Mouse (Mus musculus) Patski (cell line): Measurements from ENCODE around the gene Pigg. TPM values are rescaled to one million over a fixed set of nuclear protein-coding genes. Genes with fewer than 3 reads are reported as not detected.

Experiments
- ATAC-seq: fragments of 100-300 bp; one replicate; pipeline ENCODE4 v1.8.0; 2021
- CTCF ChIA-PET: fragments of 350-600 bp; sonication (Branson Sonifier 250); formaldehyde crosslinking; loops from one replicate; lab custom pipeline; 2022; ENCODE audit warnings: inconsistent platforms; lab: Charles Lee
- POLR2A ChIA-PET: fragments of 350-600 bp; sonication (Branson Sonifier 250); formaldehyde crosslinking; loops from one replicate; lab custom pipeline; 2022; ENCODE audit warnings: antibody characterized with exemption, inconsistent platforms; lab: Charles Lee
- DNase-seq: peaks from one replicate; pipeline ENCODE4 v3.0.0-alpha.2; 2011; ENCODE audit warnings: low read depth, low spot score
- H3K27me3 ChIP-seq: fragments of 371-371 bp; one replicate; pipeline ENCODE4 v1.5.1; 2021
- CTCF ChIP-seq: fragments of 100-300 bp; IDR thresholded peaks from one replicate; pipeline ENCODE4 v1.5.1; 2021
- in situ Hi-C: fragments of 300-500 bp; cut with MboI; formaldehyde crosslinking; loops from 3 replicates; pipeline ENCODE4 v1.11.1; 2018; ENCODE audit warnings: low pct_unique_long_range_greater_than_20kb, mixed read lengths
- polyA plus RNA-seq: library from polyadenylated mRNA; unstranded; gene quantifications from one replicate; pipeline ENCODE4 v1.2.3, GENCODE M21; 2021

The Pigg gene
- polyA plus RNA-seq, 1 experiment from 2014 or later: 17.0 TPM

DNA sequence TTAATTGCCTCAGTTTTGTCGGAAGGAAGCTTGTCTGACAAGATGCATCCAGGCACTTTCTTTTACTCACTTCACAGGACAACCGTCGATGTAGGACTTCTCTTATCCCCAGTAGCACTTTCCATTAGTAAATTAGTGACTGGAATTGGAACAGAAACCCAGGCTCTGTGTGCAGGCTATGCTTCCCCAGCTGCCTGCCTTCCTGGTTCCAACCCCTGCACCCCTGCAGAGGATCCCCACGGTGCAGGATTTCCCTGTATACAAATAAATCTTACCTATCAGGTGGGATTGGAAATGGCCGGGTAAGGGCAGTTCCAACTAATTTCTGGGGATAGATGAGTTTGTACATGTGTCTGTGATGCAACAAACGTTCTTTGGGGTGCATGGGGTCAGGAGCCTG, 57.6 kb downstream of the Pigg start:
- in situ Hi-C loops: no loop called here
- H3K27me3 ChIP-seq: peaks cover 7% of the 10 kb centered on the region

DNA sequence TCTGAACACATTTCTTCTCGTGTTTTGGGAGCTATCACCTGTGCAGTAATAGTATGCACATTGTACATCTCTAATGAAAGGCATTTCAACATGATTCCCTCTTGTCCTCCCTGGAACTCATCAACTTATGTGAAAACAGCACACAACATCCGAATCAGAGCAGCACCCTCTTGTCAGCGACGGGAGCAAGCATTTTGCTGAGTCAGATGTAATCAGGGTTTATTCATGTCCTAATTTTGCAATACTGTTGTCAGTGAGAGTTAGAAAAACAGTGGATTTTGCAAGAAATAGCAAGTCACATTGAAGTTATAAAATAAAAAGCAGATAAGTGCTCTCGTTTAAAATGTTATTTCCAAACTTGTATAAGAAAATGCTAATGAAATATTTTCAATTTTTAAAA, 61.7 kb downstream of the Pigg start:
- in situ Hi-C loops: no loop called here
- POLR2A ChIA-PET: interaction anchor here (0.8 kb wide), 1 partner anchor 11 kb away, joined by 8 read pairs; no protein-coding TSS in a partner anchor

More for the DNA sequence above, 57.6 kb downstream of the Pigg start:
- no peak for TF ChIP-seq CTCF
- DNase-seq (no peak), ATAC-seq (no peak)
- CTCF ChIA-PET: interaction anchor here (1.1 to 3.1 kb wide), 3 partner anchors 7 to 11 kb away, joined by 3 to 8 read pairs (median 3); no protein-coding TSS in a partner anchor
- POLR2A ChIA-PET: interaction anchor here (0.5 to 1.3 kb wide), 2 partner anchors 12 to 104 kb away, joined by 5 to 6 read pairs; no protein-coding TSS in a partner anchor

GRCm38 (mm10) chr5:108376059-108376458, 63.6 kb downstream of the Pigg start:
- ChIA-PET CTCF (interaction anchor here (1.2 to 1.5 kb wide), 3 partner anchors 9 to 39 kb away, joined by 3 to 4 read pairs (median 4); no protein-coding TSS in a partner anchor), POLR2A (interaction anchor here (1.1 kb wide), 1 partner anchor 206 kb away, joined by 3 read pairs; no protein-coding TSS in a partner anchor)
- TF ChIP-seq CTCF: no peak
- ATAC-seq: no peak
- in situ Hi-C loops: no loop called here
- no peaks in the 10 kb centered on the region for H3K27me3 ChIP-seq
- DNase-seq: no peak

More for the DNA sequence above, 61.7 kb downstream of the Pigg start:
- ATAC-seq: no peak
- CTCF ChIA-PET: interaction anchor here (1.4 kb wide), 2 partner anchors 10 kb away, joined by 4 read pairs; no protein-coding TSS in a partner anchor
- DNase-seq: no peak
- no peak for TF ChIP-seq CTCF
- peaks cover under 1% of the 10 kb centered on the region for H3K27me3 ChIP-seq

DNA sequence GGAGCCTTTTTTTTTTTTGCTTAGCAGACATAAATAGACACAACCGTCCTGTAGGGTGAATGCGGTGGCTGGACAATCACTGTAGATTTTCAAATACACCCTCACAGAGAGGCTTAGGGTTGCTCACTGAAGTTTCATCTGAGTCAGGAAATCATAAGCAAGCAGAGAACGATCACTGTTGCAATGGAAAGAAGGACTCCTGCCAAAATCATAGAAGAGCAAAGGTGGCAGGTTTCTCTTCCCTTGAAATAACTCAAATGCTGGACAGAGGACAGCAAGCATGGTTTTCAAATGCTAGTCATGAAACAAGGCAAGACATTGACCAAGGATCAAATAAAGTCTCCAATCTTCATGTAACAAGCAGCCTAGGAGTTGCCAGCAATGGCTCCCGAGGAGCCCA, 65.9 kb downstream of the Pigg start:
- no peaks in the 10 kb centered on the region for H3K27me3 ChIP-seq
- in situ Hi-C loops: no loop called here
- DNase-seq (no peak), ATAC-seq (no peak)
- TF ChIP-seq CTCF: no peak
- ChIA-PET CTCF (no interaction called here), POLR2A (interaction anchor here (1.2 kb wide), 1 partner anchor 20 kb away, joined by 3 read pairs; no protein-coding TSS in a partner anchor)

DNA sequence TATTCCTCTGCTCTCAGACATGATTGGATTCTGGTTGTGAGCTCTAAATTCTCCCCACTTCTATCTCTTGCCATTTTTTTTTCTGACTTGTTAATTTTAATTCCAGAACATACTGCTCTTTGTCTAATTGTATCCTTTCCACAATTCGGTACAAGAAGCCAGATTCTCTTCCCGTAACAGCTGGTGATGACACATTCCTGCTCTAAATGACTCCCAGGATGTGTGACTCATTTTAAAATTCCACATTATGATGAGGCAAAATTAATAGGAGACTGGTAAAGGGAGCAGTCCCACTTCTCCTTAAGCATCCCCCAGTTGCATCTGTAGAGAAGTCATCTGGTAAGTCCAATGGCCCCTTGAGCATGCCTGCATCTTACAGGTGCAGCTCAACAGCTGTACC, 73.2 kb downstream of the Pigg start:
- in situ Hi-C loops: no loop called here
- ChIA-PET POLR2A (no interaction called here), CTCF (interaction anchor here (1.5 kb wide), 1 partner anchor 10 kb away, joined by 4 read pairs; no protein-coding TSS in a partner anchor)
- DNase-seq (no peak), ATAC-seq (peak; percentile 58)
- TF ChIP-seq CTCF: no peak
- no peaks in the 10 kb centered on the region for H3K27me3 ChIP-seq

DNA sequence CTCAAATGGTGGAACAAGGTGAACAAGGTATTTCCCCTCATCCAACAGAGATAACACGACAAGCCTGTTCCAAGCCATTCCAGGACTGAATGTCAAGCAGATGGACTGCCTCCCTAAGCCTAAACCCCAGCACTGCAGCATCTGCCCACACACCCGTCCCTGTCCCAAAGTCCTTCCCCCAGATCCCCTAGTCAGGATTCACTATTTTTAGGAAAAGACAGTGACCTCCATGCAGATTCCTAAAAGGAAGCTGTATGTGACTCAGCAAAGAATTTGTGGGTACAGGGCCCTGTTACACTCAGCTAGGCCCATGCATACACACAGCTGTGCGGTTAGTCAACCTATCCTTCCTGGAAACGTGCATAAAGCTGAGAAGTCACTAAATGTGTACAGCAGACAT, 74.0 kb downstream of the Pigg start:
- in situ Hi-C loops: no loop called here
- no peaks in the 10 kb centered on the region for H3K27me3 ChIP-seq
- TF ChIP-seq CTCF: no peak
- DNase-seq (no peak), ATAC-seq (no peak)
- ChIA-PET POLR2A (no interaction called here), CTCF (interaction anchor here (1.5 kb wide), 1 partner anchor 11 kb away, joined by 4 read pairs; no protein-coding TSS in a partner anchor)

DNA sequence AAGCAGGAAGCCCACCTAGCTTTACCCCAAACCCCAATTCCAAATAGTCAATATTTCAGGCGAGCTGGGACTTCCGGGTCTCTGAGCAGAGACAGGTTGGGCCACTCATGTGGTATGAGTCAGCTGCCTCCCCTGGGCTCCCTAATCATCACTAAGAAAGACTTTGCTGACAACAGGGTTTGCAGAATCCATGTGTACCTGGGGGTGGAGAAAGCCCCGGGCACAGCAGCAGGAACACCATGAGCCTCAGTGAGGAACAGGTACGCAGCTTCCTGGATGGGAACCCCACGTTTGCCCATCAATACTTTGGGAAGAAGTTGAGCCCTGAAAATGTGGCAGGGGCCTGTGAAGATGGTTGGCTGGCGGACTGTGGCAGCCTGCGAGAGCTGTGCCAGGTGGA, 75.8 kb downstream of the Pigg start, which contains the start of gene Pde6b:
TSS of gene Pde6b (plus strand) at position 191 of the 400 bp plus-strand sequence.
- in situ Hi-C loops: no loop called here
- H3K27me3 ChIP-seq: no peaks in the 10 kb centered on the region
- CTCF ChIA-PET: no interaction called here
- ATAC-seq (no peak), DNase-seq (no peak)
- TF ChIP-seq CTCF: no peak
- POLR2A ChIA-PET: no interaction called here

GRCm38 (mm10) chr5:108389744-108390143, 77.3 kb downstream of the Pigg start:
- in situ Hi-C loops: no loop called here

More at GRCm38 (mm10) chr5:108389744-108390143, 77.3 kb downstream of the Pigg start:
- TF ChIP-seq CTCF: no peak
- DNase-seq (no peak), ATAC-seq (no peak)
- ChIA-PET POLR2A (no interaction called here), CTCF (no interaction called here)
- peaks cover 5% of the 10 kb centered on the region for H3K27me3 ChIP-seq

Other genes starting within 250 kb of the Pigg start
- 29.9 TPM for gene Mtf2, start 246.9 kb upstream of the Pigg start, polyA plus RNA-seq
- 42.5 TPM for gene Tmed5, start 180.0 kb upstream of the Pigg start, polyA plus RNA-seq
- gene Ccdc18, start 179.7 kb upstream of the Pigg start, polyA plus RNA-seq: 3.6 TPM
- gene Dr1, start 43.7 kb upstream of the Pigg start, polyA plus RNA-seq: 36.5 TPM
- gene Gm42517, start 55.3 kb downstream of the Pigg start, polyA plus RNA-seq: 10.3 TPM
- 0.28 TPM for gene Pde6b, start 75.8 kb downstream of the Pigg start, polyA plus RNA-seq
- 817 TPM for gene Atp5k, start 121.8 kb downstream of the Pigg start, polyA plus RNA-seq
- gene Mfsd7a, start 136.3 kb downstream of the Pigg start, polyA plus RNA-seq: 1.1 TPM
- 42.5 TPM for gene Pcgf3, start 148.6 kb downstream of the Pigg start, polyA plus RNA-seq
- gene Cplx1, start 237.4 kb downstream of the Pigg start, polyA plus RNA-seq: not detected